In the genomic region with DNA sequence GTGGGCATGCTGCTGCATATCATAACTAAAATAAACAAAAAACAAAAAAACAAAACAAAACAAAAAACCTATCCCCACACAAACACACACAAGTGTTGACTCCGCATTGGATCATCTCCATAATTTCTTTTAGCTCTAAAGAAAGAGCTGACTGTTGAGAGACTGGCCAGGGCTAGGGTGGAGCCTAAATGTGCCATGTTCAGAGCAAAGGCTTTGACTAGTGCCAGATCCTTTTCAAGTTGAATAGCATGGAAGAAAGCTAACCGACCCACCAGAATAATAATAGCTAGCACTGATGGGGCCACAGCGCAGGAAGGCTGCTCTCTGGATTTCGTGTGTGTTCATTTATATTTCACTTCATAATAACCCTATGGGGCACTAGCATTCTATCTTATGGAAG, we compare ENCODE assay signal across 10 mouse cellular contexts. TPM values are rescaled to one million over a fixed set of nuclear protein-coding genes. Genes with fewer than 3 reads are reported as not detected.
A peak's percentile ranks its signal among the peaks of the same experiment; 100 is the strongest.
DNase-seq lines count a peak whose midpoint lies in the region; ATAC-seq and TF ChIP-seq lines count a peak whose summit lies in the region.
"Had no signal": no experiment of that assay in that cellular context is flagged by ENCODE, and none has a peak within 500 bp of the region (broad histone marks: within the 10 kb centered on the region; RNA-seq: fewer than 3 reads in every experiment).

No protein-coding gene starts in this region.

- H3K4me2 ChIP-seq in CH12.LX (ENCODE audit: insufficient read depth, low read depth, poor library complexity, severe bottlenecking) = 0 out of 2 replicates have a peak overlapping the region, but pooled peaks have one; percentile 3
- H3K4me2 ChIP-seq in forebrain, embryonic 12.5 days = no peak overlapping the region
- no peak overlapping the region for H3K4me2 ChIP-seq in limb, embryonic 14.5 days (replicated peaks; ENCODE audit: low read depth, low read length, severe bottlenecking)
- H3K4me2 ChIP-seq: embryonic facial prominence, embryonic 13.5 days had no signal

- intact Hi-C loops in heart, adult 2 months (cut with DNase I) = loop anchor here (5.0 kb wide), 1 partner anchor 97 kb away; no protein-coding TSS in a partner anchor

- ATAC-seq in forebrain, embryonic 12.5 days (ENCODE audit: low FRiP score) = no peak
- ATAC-seq in limb, embryonic 14.5 days (ENCODE audit: low FRiP score, low read depth) = no peak

- H3K4me1 ChIP-seq in heart, adult 2 months (ENCODE audit: control insufficient read depth, insufficient read depth, low read length) = peaks cover 29% of the 10 kb centered on the region
- peaks cover 53 to 97% of the 10 kb centered on the region in 2 experiments for H3K4me1 ChIP-seq in CH12.LX (ENCODE audit: control insufficient read depth in 1 of 2, insufficient read depth in 2 of 2)
- H3K4me1 ChIP-seq in forebrain, embryonic 12.5 days = peaks cover 68% of the 10 kb centered on the region
- peaks cover 40% of the 10 kb centered on the region for H3K4me1 ChIP-seq in limb, embryonic 14.5 days (ENCODE audit: control insufficient read depth, insufficient read depth, low read length)

- no peak for DNase-seq in heart, adult 2 months
- no peak for DNase-seq in heart, adult 11 months
- no peak for DNase-seq in CH12.LX (ENCODE audit: extremely low read depth)
- DNase-seq in limb, embryonic 14.5 days (ENCODE audit: low spot score) = no peak
- DNase-seq in adipocyte (ENCODE audit: low spot score) = no peak
- DNase-seq in thymus, postnatal 14 days = no peak
- DNase-seq in cerebellum, adult 11-12 months = no peak
- DNase-seq: gastrocnemius, postnatal 10 days had no signal

- H3K27ac ChIP-seq in heart, adult 2 months = peak overlapping the region; percentile 36; the same call in 1 of the 2 replicates
- peak overlapping the region; percentile 33; the same call in 1 of the 2 replicates for H3K27ac ChIP-seq in CH12.LX (ENCODE audit: insufficient read depth, low read depth)
- peak overlapping the region; percentile 97 for H3K27ac ChIP-seq in forebrain, embryonic 12.5 days
- H3K27ac ChIP-seq in limb, embryonic 14.5 days (replicated peaks; ENCODE audit: low read depth, low read length) = peak overlapping the region; percentile 41; the same call in 1 of the 2 replicates

- 77% methylated on average over 4 of the region's 4 CpGs for WGBS in heart, adult 2 months
- WGBS in forebrain, embryonic 12.5 days = 33% methylated on average over 4 of the region's 4 CpGs
- 77% methylated on average over 4 of the region's 4 CpGs for WGBS in limb, embryonic 14.5 days

- TF ChIP-seq RAD21 in CH12.LX (IDR thresholded peaks at IDR 0.05; ENCODE audit: low read depth, low read length) = no peak

- peaks cover 15% of the 10 kb centered on the region for H3K36me3 ChIP-seq in heart, adult 2 months (ENCODE audit: control insufficient read depth, insufficient read depth, low read length)
- H3K36me3 ChIP-seq in CH12.LX (replicated peaks in 1 of 2; ENCODE audit: control insufficient read depth in 1 of 2, insufficient read depth in 1 of 2, low read length in 1 of 2) = no peaks in the 10 kb centered on the region
- no peaks in the 10 kb centered on the region for H3K36me3 ChIP-seq in forebrain, embryonic 12.5 days (replicated peaks)
- H3K36me3 ChIP-seq in limb, embryonic 14.5 days (ENCODE audit: control insufficient read depth, insufficient read depth, low read length) = no peaks in the 10 kb centered on the region
- H3K36me3 ChIP-seq: embryonic facial prominence, embryonic 13.5 days had no signal

- H3K9me3 ChIP-seq in CH12.LX (replicated peaks; ENCODE audit: low read length) = no peaks in the 10 kb centered on the region
- H3K9me3 ChIP-seq in forebrain, embryonic 12.5 days = no peaks in the 10 kb centered on the region
- no peaks in the 10 kb centered on the region for H3K9me3 ChIP-seq in limb, embryonic 14.5 days (ENCODE audit: control insufficient read depth, low read length)
- H3K9me3 ChIP-seq: embryonic facial prominence, embryonic 13.5 days had no signal

- no peak for TF ChIP-seq EP300 in heart, adult 2 months (IDR thresholded peaks at IDR 0.05; ENCODE audit: insufficient read depth, low read depth, low read length)
- no peak for TF ChIP-seq EP300 in CH12.LX (IDR thresholded peaks at IDR 0.05; ENCODE audit: low read length)

- dilution Hi-C loops in CH12.LX (cut with MboI; ENCODE audit: extremely low pct_ligation_motif_present, extremely low pct_unique_long_range_greater_than_20kb, low sequenced_read_pairs) = no loop called here

- in situ Hi-C loops in CH12.LX (cut with MboI; ENCODE audit: low pct_ligation_motif_present, low pct_unique_long_range_greater_than_20kb, low sequenced_read_pairs) = loop anchor here (5.0 kb wide), 1 partner anchor 57 kb away; no protein-coding TSS in a partner anchor

- no peaks in the 10 kb centered on the region for H3K27me3 ChIP-seq in heart, adult 2 months (ENCODE audit: control insufficient read depth, insufficient read depth, low read length)
- no peaks in the 10 kb centered on the region for H3K27me3 ChIP-seq in CH12.LX (replicated peaks)
- no peaks in the 10 kb centered on the region for H3K27me3 ChIP-seq in forebrain, embryonic 12.5 days
- no peaks in the 10 kb centered on the region for H3K27me3 ChIP-seq in limb, embryonic 14.5 days (ENCODE audit: control insufficient read depth, insufficient read depth, low read length)
- H3K27me3 ChIP-seq: embryonic facial prominence, embryonic 13.5 days had no signal

- no peak overlapping the region for H3K4me3 ChIP-seq in heart, adult 2 months
- no peak overlapping the region for H3K4me3 ChIP-seq in CH12.LX (replicated peaks in 1 of 3; ENCODE audit: low read depth in 2 of 3, low read length in 2 of 3, poor library complexity in 1 of 3)
- no peak overlapping the region for H3K4me3 ChIP-seq in forebrain, embryonic 12.5 days (replicated peaks)
- no peak overlapping the region for H3K4me3 ChIP-seq in limb, embryonic 14.5 days (replicated peaks; ENCODE audit: low read length)
- H3K4me3 ChIP-seq: embryonic facial prominence, embryonic 13.5 days had no signal

- no peak for TF ChIP-seq CTCF in heart, adult 2 months (IDR thresholded peaks at IDR 0.05)
- TF ChIP-seq CTCF in CH12.LX (conservative IDR thresholded peaks at IDR 0.05 in 1 of 2, IDR thresholded peaks at IDR 0.05 in 1 of 2; ENCODE audit: low read depth in 2 of 2, low read length in 2 of 2) = no peak

- TF ChIP-seq POLR2A in heart, adult 2 months (IDR thresholded peaks at IDR 0.05; ENCODE audit: insufficient read depth, low read depth, low read length) = no peak
- TF ChIP-seq POLR2A in CH12.LX (IDR thresholded peaks at IDR 0.05; ENCODE audit: low read depth, low read length) = no peak
- TF ChIP-seq POLR2A in limb, embryonic 14.5 days (IDR thresholded peaks at IDR 0.05; ENCODE audit: borderline replicate concordance, extremely low read depth, insufficient read depth, insufficient read length) = no peak

- no peak overlapping the region for H3K9ac ChIP-seq in heart, adult 2 months (ENCODE audit: low read depth, low read length)
- peak overlapping the region; percentile 17 for H3K9ac ChIP-seq in CH12.LX (ENCODE audit: insufficient read depth, low read depth)
- no peak overlapping the region for H3K9ac ChIP-seq in forebrain, embryonic 12.5 days
- no peak overlapping the region for H3K9ac ChIP-seq in limb, embryonic 14.5 days (ENCODE audit: low read depth, low read length, severe bottlenecking)
- H3K9ac ChIP-seq: embryonic facial prominence, embryonic 13.5 days had no signal

- H3K79me2 ChIP-seq in heart, adult 2 months (replicated peaks; ENCODE audit: control insufficient read depth, insufficient read depth, low read length) = no peaks in the 10 kb centered on the region
- H3K79me2 ChIP-seq in CH12.LX (replicated peaks; ENCODE audit: control insufficient read depth, extremely low read depth, insufficient read depth, poor library complexity, severe bottlenecking) = no peaks in the 10 kb centered on the region

TF ChIP-seq in CH12.LX, 34 proteins besides CTCF, POLR2A, EP300 and RAD21:
- TF ChIP-seq MXI1 (IDR thresholded peaks at IDR 0.05; ENCODE audit: low read depth, low read length) = no peak
TF ChIP-seq in CH12.LX: peak in this region for 0.

RNA-seq across cellular contexts. Expression of a gene that starts 48.5 kb away (rescaled TPM):
- 10 to 100 TPM; 74.4 to 79.4 TPM for total RNA-seq in heart, adult 2 months (2021)
- 43.3 and 65.0 TPM in 2 replicates for polyA plus RNA-seq in heart, adult 2 months (2012; rRNA removed)
- 42.3 and 50.7 TPM in 2 replicates for total RNA-seq in CH12.LX (2012; rRNA removed)
- total RNA-seq in CH12.LX (2014; rRNA removed) = 26.2 and 32.7 TPM in 2 replicates
- 175 and 192 TPM in 2 replicates for polyA plus RNA-seq in CH12.LX (2012; ENCODE audit: insufficient read length, low read depth)
- 91.5 and 96.5 TPM in 2 replicates for polyA plus RNA-seq in forebrain, embryonic 12.5 days (2016; fragmentation: Nextera tagmentation; extraction: Ambion mirVana)
- polyA plus RNA-seq in limb, embryonic 14.5 days (2012; rRNA removed) = 245 and 413 TPM in 2 replicates
- polyA plus RNA-seq in limb, embryonic 14.5 days (2014; fragmentation: Nextera tagmentation; extraction: Ambion mirVana) = 195 and 209 TPM in 2 replicates

Comparison
In these comparisons a context has a peak if more than half of its experiments do, and no peak if none do; other contexts are left out.
1. H3K27ac ChIP-seq: peak in every context shown above with its lines; median percentile 97 in forebrain, embryonic 12.5 days; 41 in limb, embryonic 14.5 days; 36 in heart, adult 2 months; 33 in CH12.LX.